ENCODE assay signal across 8 mouse cellular contexts in the genomic region with DNA sequence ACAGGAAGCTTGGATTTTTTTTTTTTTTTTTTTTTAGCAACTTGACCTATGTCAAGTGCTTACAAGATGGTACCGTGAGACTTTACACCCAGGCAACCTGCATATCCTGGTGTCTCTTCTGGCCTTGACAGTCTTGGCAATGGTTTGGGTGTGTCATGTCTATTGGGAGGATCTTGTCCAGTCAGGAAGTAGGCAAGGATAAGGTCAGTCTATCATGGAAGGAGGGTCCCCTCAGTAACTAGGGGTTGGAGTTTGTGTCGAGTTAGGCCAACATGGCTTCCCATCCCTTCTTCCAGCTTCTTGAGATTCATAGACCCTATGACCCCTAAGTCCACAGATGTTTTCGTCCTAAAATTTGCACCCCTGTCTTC. TPM values are rescaled to one million over a fixed set of nuclear protein-coding genes. Genes with fewer than 3 reads are reported as not detected.
DNase-seq lines count a peak whose midpoint lies in the region; ATAC-seq and TF ChIP-seq lines count a peak whose summit lies in the region.

No protein-coding gene starts in this region.

- H3K9me3 ChIP-seq in heart, embryonic 13.5 days = no peaks in the 10 kb centered on the region
- H3K9me3 ChIP-seq in MEL (replicated peaks; ENCODE audit: insufficient read depth, low read length) = no peaks in the 10 kb centered on the region
- H3K9me3 ChIP-seq in forebrain, embryonic 15.5 days = no peaks in the 10 kb centered on the region
- no peaks in the 10 kb centered on the region for H3K9me3 ChIP-seq in liver, embryonic 16.5 days (replicated peaks; ENCODE audit: control insufficient read depth, low read length)

- H3K27me3 ChIP-seq in heart, embryonic 13.5 days (replicated peaks) = peaks cover 32% of the 10 kb centered on the region
- peaks cover 3 to 5% of the 10 kb centered on the region in 2 experiments; a peak in 2 of 4 replicates for H3K27me3 ChIP-seq in MEL (ENCODE audit: control insufficient read depth in 1 of 2, insufficient read depth in 2 of 2, low read length in 2 of 2)
- H3K27me3 ChIP-seq in forebrain, embryonic 15.5 days = no peaks in the 10 kb centered on the region
- H3K27me3 ChIP-seq in liver, embryonic 16.5 days (ENCODE audit: control insufficient read depth, insufficient read depth, low read depth, low read length) = peaks cover 12% of the 10 kb centered on the region

- peaks cover 8% of the 10 kb centered on the region; the same call in 1 of the 2 replicates for H3K36me3 ChIP-seq in heart, embryonic 13.5 days
- peaks cover 0 to 10% of the 10 kb centered on the region in 2 experiments; a peak in 3 of 4 replicates for H3K36me3 ChIP-seq in MEL (ENCODE audit: control insufficient read depth in 1 of 2, insufficient read depth in 2 of 2, low read length in 2 of 2)
- H3K36me3 ChIP-seq in forebrain, embryonic 15.5 days = no peaks in the 10 kb centered on the region
- H3K36me3 ChIP-seq in liver, embryonic 16.5 days (ENCODE audit: control insufficient read depth, insufficient read depth) = peaks cover 6% of the 10 kb centered on the region; the same call in 1 of the 2 replicates

- DNase-seq in heart, postnatal 25 days (ENCODE audit: low spot score) = no peak
- DNase-seq in MEL (ENCODE audit: low read depth, low spot score) = peak; percentile 45
- no peak for DNase-seq in gastrocnemius, adult 8-10 months (ENCODE audit: low spot score in 2 of 2)
- DNase-seq in left cerebral cortex, postnatal 25 days (ENCODE audit: low spot score in 2 of 2) = no peak

- H3K79me2 ChIP-seq in MEL (ENCODE audit: control insufficient read depth, insufficient read depth, low read length, poor library complexity) = peaks cover 22% of the 10 kb centered on the region

- peak overlapping the region; percentile 77 for H3K4me3 ChIP-seq in heart, embryonic 13.5 days
- peak overlapping the region; percentile 70 for H3K4me3 ChIP-seq in MEL (ENCODE audit: control insufficient read depth in 1 of 2, insufficient read depth in 1 of 2, low read depth in 2 of 2, low read length in 2 of 2)
- peak overlapping the region; percentile 72 for H3K4me3 ChIP-seq in forebrain, embryonic 15.5 days
- H3K4me3 ChIP-seq in liver, embryonic 16.5 days (ENCODE audit: low read depth, low read length) = peak overlapping the region; percentile 78

- TF ChIP-seq CTCF in MEL (IDR thresholded peaks at IDR 0.05 in 2 of 3, conservative IDR thresholded peaks at IDR 0.05 in 1 of 3; ENCODE audit: control insufficient read depth in 1 of 3, insufficient read depth in 1 of 3, low read depth in 2 of 3, low read length in 3 of 3, poor library complexity in 1 of 3, severe bottlenecking in 1 of 3) = no peak

- no peak for TF ChIP-seq RAD21 in MEL (IDR thresholded peaks at IDR 0.05; ENCODE audit: low read depth, low read length)

- 80% methylated on average over 3 of the region's 3 CpGs for WGBS in heart, embryonic 13.5 days
- WGBS in forebrain, embryonic 15.5 days = 95% methylated on average over 3 of the region's 3 CpGs
- WGBS in liver, embryonic 16.5 days (ENCODE audit: insufficient replicate concordance) = 81% methylated on average over 3 of the region's 3 CpGs

- H3K4me1 ChIP-seq in heart, embryonic 13.5 days = peaks cover 18% of the 10 kb centered on the region
- peaks cover 2 to 10% of the 10 kb centered on the region in 2 experiments; a peak in 3 of 4 replicates for H3K4me1 ChIP-seq in MEL (ENCODE audit: control insufficient read depth in 1 of 2, insufficient read depth in 2 of 2, low read length in 2 of 2)
- peaks cover 20% of the 10 kb centered on the region for H3K4me1 ChIP-seq in forebrain, embryonic 15.5 days
- peaks cover 14% of the 10 kb centered on the region for H3K4me1 ChIP-seq in liver, embryonic 16.5 days (ENCODE audit: control insufficient read depth, low read depth, low read length)

- no peak for TF ChIP-seq EP300 in MEL (IDR thresholded peaks at IDR 0.05; ENCODE audit: low read depth in 1 of 2, low read length in 2 of 2)

- H3K9ac ChIP-seq in heart, embryonic 13.5 days = peak overlapping the region; percentile 88
- H3K9ac ChIP-seq in MEL (ENCODE audit: control insufficient read depth, low read depth, low read length, poor library complexity, severe bottlenecking) = peak overlapping the region; percentile 95
- no peak overlapping the region for H3K9ac ChIP-seq in forebrain, embryonic 15.5 days (replicated peaks)
- H3K9ac ChIP-seq in liver, embryonic 16.5 days (ENCODE audit: low read depth, low read length) = peak overlapping the region; percentile 86

- peak overlapping the region; percentile 87 for H3K4me2 ChIP-seq in heart, embryonic 13.5 days
- peak overlapping the region; percentile 97 for H3K4me2 ChIP-seq in forebrain, embryonic 15.5 days (replicated peaks)
- H3K4me2 ChIP-seq in liver, embryonic 16.5 days (ENCODE audit: low read depth, low read length) = peak overlapping the region; percentile 84

- TF ChIP-seq POLR2A in MEL (IDR thresholded peaks at IDR 0.05; ENCODE audit: control insufficient read depth in 1 of 2, insufficient read depth in 1 of 2, low read depth in 1 of 2, low read length in 2 of 2, poor library complexity in 1 of 2) = no peak

- 0 out of 2 replicates have a peak overlapping the region, but pooled peaks have one; percentile 15 for H3K27ac ChIP-seq in heart, embryonic 13.5 days (replicated peaks)
- peak overlapping the region; percentile 13; the same call in 1 of the 2 replicates for H3K27ac ChIP-seq in MEL (ENCODE audit: control insufficient read depth, low read depth, low read length)
- no peak overlapping the region for H3K27ac ChIP-seq in forebrain, embryonic 15.5 days (replicated peaks)
- peak overlapping the region; percentile 93; the same call in 1 of the 2 replicates for H3K27ac ChIP-seq in liver, embryonic 16.5 days (ENCODE audit: low read length)

- ATAC-seq in heart, embryonic 13.5 days (ENCODE audit: extremely low read depth, insufficient number of reproducible peaks, low FRiP score, low TSS enrichment) = no peak
- ATAC-seq in forebrain, embryonic 15.5 days (replicated peaks) = no peak
- ATAC-seq in liver, embryonic 16.5 days (ENCODE audit: low read depth) = no peak
- ATAC-seq in inflammation-experienced regulatory T-cells, adult 6 months = no peak

- intact Hi-C loops in heart, postnatal 25 days (cut with DNase I) = loop anchor here (2.0 kb wide), 1 partner anchor 77 kb away; no protein-coding TSS in a partner anchor
- intact Hi-C loops in left cerebral cortex, postnatal 25 days (cut with DNase I) = no loop called here

TF ChIP-seq in MEL, 35 proteins besides CTCF, POLR2A, EP300 and RAD21:
- TF ChIP-seq GATA1 (IDR thresholded peaks at IDR 0.05; ENCODE audit: low read depth, low read length) = no peak
- TF ChIP-seq MYB (IDR thresholded peaks at IDR 0.05; ENCODE audit: low read depth, low read length) = no peak
- TF ChIP-seq TBP (IDR thresholded peaks at IDR 0.05; ENCODE audit: low read depth, low read length) = 0 out of 2 replicates have a peak, but pooled peaks have one; percentile 8
- TF ChIP-seq NRF1 (IDR thresholded peaks at IDR 0.05; ENCODE audit: insufficient read depth, low read depth, low read length, poor library complexity, severe bottlenecking) = no peak

RNA-seq across cellular contexts. Expression of gene Srxn1, which starts 0.9 kb away (rescaled TPM):
- polyA plus RNA-seq in heart, embryonic 13.5 days (2015; fragmentation: Nextera tagmentation; extraction: Ambion mirVana) = 7.4 and 7.7 TPM in 2 replicates
- total RNA-seq in heart, postnatal 25 days (2021) = 10 to 100 TPM; 14.8 to 15.2 TPM
- total RNA-seq in MEL (2012; rRNA removed) = 27.4 and 31.3 TPM in 2 replicates
- 10 to 100 TPM in 1 of 2 experiments, not detected in 1; 48.6 TPM for polyA plus RNA-seq in MEL (2012; ENCODE audit: insufficient read depth in 1 of 2, insufficient read length in 2 of 2, low read depth in 1 of 2, low replicate concordance in 2 of 2, missing spikeins in 1 of 2)
- 11.1 and 13.0 TPM in 2 replicates for polyA plus RNA-seq in forebrain, embryonic 15.5 days (2015; fragmentation: Nextera tagmentation; extraction: Ambion mirVana)
- polyA plus RNA-seq in liver, embryonic 16.5 days (2015; fragmentation: Nextera tagmentation; extraction: Ambion mirVana) = 8.8 and 9.4 TPM in 2 replicates
- 10 to 100 TPM; 15.2 to 67.0 (median 22.7) TPM for total RNA-seq in gastrocnemius, adult 8-10 months (2022)
- 10 to 100 TPM; 85.6 to 96.7 TPM for total RNA-seq in left cerebral cortex, postnatal 25 days (2021)
- 1 to 10 TPM; 2.5 to 8.0 (median 3.3) TPM for polyA plus RNA-seq in inflammation-experienced regulatory T-cells, adult 6 months (2017; shearing (Covaris generic))

RNA-seq across cellular contexts. Expression of gene Scrt2, which starts 24.9 kb away (rescaled TPM):
- polyA plus RNA-seq in heart, embryonic 13.5 days (2015; fragmentation: Nextera tagmentation; extraction: Ambion mirVana) = 0.04 TPM in 1 of 2 replicates, not detected in the other
- not detected for total RNA-seq in heart, postnatal 25 days (2021)
- total RNA-seq in MEL (2012; rRNA removed) = not detected in 2 replicates
- not detected for polyA plus RNA-seq in MEL (2012; ENCODE audit: insufficient read depth in 1 of 2, insufficient read length in 2 of 2, low read depth in 1 of 2, low replicate concordance in 2 of 2, missing spikeins in 1 of 2)
- 20.9 and 22.9 TPM in 2 replicates for polyA plus RNA-seq in forebrain, embryonic 15.5 days (2015; fragmentation: Nextera tagmentation; extraction: Ambion mirVana)
- not detected in 2 replicates for polyA plus RNA-seq in liver, embryonic 16.5 days (2015; fragmentation: Nextera tagmentation; extraction: Ambion mirVana)
- total RNA-seq in gastrocnemius, adult 8-10 months (2022) = not detected
- 10 to 100 TPM; 15.2 to 18.5 TPM for total RNA-seq in left cerebral cortex, postnatal 25 days (2021)
- polyA plus RNA-seq in inflammation-experienced regulatory T-cells, adult 6 months (2017; shearing (Covaris generic)) = not detected

RNA-seq across cellular contexts. Expression of gene Tcf15, which starts 37.2 kb away (rescaled TPM):
- polyA plus RNA-seq in heart, embryonic 13.5 days (2015; fragmentation: Nextera tagmentation; extraction: Ambion mirVana) = 9.2 and 9.4 TPM in 2 replicates
- total RNA-seq in heart, postnatal 25 days (2021) = 10 to 100 TPM; 24.3 to 34.0 TPM
- total RNA-seq in MEL (2012; rRNA removed) = not detected in 2 replicates
- not detected for polyA plus RNA-seq in MEL (2012; ENCODE audit: insufficient read depth in 1 of 2, insufficient read length in 2 of 2, low read depth in 1 of 2, low replicate concordance in 2 of 2, missing spikeins in 1 of 2)
- 1.8 and 2.2 TPM in 2 replicates for polyA plus RNA-seq in forebrain, embryonic 15.5 days (2015; fragmentation: Nextera tagmentation; extraction: Ambion mirVana)
- 0.22 TPM in 1 of 2 replicates, not detected in the other for polyA plus RNA-seq in liver, embryonic 16.5 days (2015; fragmentation: Nextera tagmentation; extraction: Ambion mirVana)
- 10 to 100 TPM in 3 of 4 experiments, 1 to 10 TPM in 1; 7.4 to 14.4 (median 10.5) TPM for total RNA-seq in gastrocnemius, adult 8-10 months (2022)
- total RNA-seq in left cerebral cortex, postnatal 25 days (2021) = 1 to 10 TPM in 1 of 2 experiments, under 1 TPM in 1; 0.76 to 1.1 TPM
- polyA plus RNA-seq in inflammation-experienced regulatory T-cells, adult 6 months (2017; shearing (Covaris generic)) = not detected

Comparison
In these comparisons a context has a peak if more than half of its experiments do, and no peak if none do; other contexts are left out.
1. RNA of gene Scrt2, which starts 24.9 kb away (polyA plus RNA-seq): 20.9 to 22.9 TPM in forebrain, embryonic 15.5 days; 0.04 TPM in heart, embryonic 13.5 days, not detected in MEL, not detected in liver, embryonic 16.5 days and not detected in inflammation-experienced regulatory T-cells, adult 6 months; every median in the first group is over 10 times any median in the second.
2. Peak in every context shown above with its lines, with median percentiles within 50 percentile points of each other: H3K4me2 ChIP-seq and H3K4me3 ChIP-seq.